ENCODE assay signal across 13 mouse cellular contexts in genomic region chr4:95159821-95160220, GRCm38 (mm10).
A peak's percentile ranks its signal among the peaks of the same experiment; 100 is the strongest.
DNase-seq lines count a peak whose midpoint lies in the region; ATAC-seq and TF ChIP-seq lines count a peak whose summit lies in the region.
"Had no signal": no experiment of that assay in that cellular context is flagged by ENCODE, and none has a peak within 500 bp of the region (broad histone marks: within the 10 kb centered on the region; RNA-seq: fewer than 3 reads in every experiment).

No protein-coding gene starts in this region.

- H3K4me2 ChIP-seq in heart, embryonic 13.5 days = no peak overlapping the region
- H3K4me2 ChIP-seq in lung, embryonic 14.5 days = no peak overlapping the region
- H3K4me2 ChIP-seq in stomach, postnatal 0 days (replicated peaks; ENCODE audit: low read depth) = no peak overlapping the region
- H3K4me2 ChIP-seq: embryonic facial prominence, embryonic 13.5 days; limb, embryonic 13.5 days had no signal

- TF ChIP-seq CTCF in lung, embryonic 14.5 days (IDR thresholded peaks at IDR 0.05; ENCODE audit: low read depth) = no peak
- no peak for TF ChIP-seq CTCF in stomach, postnatal 0 days (IDR thresholded peaks at IDR 0.05; ENCODE audit: low read depth)

- H3K4me1 ChIP-seq in heart, embryonic 13.5 days = peaks cover 58% of the 10 kb centered on the region
- peaks cover 36% of the 10 kb centered on the region for H3K4me1 ChIP-seq in lung, embryonic 14.5 days (ENCODE audit: insufficient read depth)
- peaks cover 10% of the 10 kb centered on the region; the same call in 1 of the 2 replicates for H3K4me1 ChIP-seq in stomach, postnatal 0 days (replicated peaks; ENCODE audit: control insufficient read depth, insufficient read depth)
- H3K4me1 ChIP-seq: embryonic facial prominence, embryonic 13.5 days had no signal

- 0 out of 2 replicates have a peak overlapping the region, but pooled peaks have one; percentile 4 for H3K9ac ChIP-seq in heart, embryonic 13.5 days
- no peak overlapping the region for H3K9ac ChIP-seq in lung, embryonic 14.5 days
- no peak overlapping the region for H3K9ac ChIP-seq in stomach, postnatal 0 days (ENCODE audit: low read length)
- H3K9ac ChIP-seq: embryonic facial prominence, embryonic 13.5 days; forebrain, embryonic 13.5 days; limb, embryonic 13.5 days had no signal

- no peak for TF ChIP-seq EP300 in stomach, postnatal 0 days (optimal IDR thresholded peaks at IDR 0.05)

- no peak overlapping the region for H3K4me3 ChIP-seq in heart, embryonic 13.5 days
- H3K4me3 ChIP-seq in lung, embryonic 14.5 days (ENCODE audit: low read depth, low read length) = no peak overlapping the region
- no peak overlapping the region for H3K4me3 ChIP-seq in stomach, postnatal 0 days (ENCODE audit: low read depth, low read length)
- H3K4me3 ChIP-seq: forebrain, embryonic 13.5 days; limb, embryonic 13.5 days had no signal

- intact Hi-C loops in heart, postnatal 25 days (cut with DNase I) = loop anchor here (5.0 to 10.0 kb wide), 3 partner anchors 122 to 395 kb away; partner anchors contain the start of gene Fggy
- intact Hi-C loops in heart, postnatal 10 days (cut with DNase I) = loop anchor here (5.0 kb wide), 2 partner anchors 153 to 397 kb away; partner anchors contain the start of gene Fggy

- 60% methylated on average over 4 of the region's 4 CpGs for WGBS in heart, embryonic 13.5 days
- WGBS in lung, embryonic 14.5 days = 71% methylated on average over 4 of the region's 4 CpGs
- 78% methylated on average over 4 of the region's 4 CpGs for WGBS in stomach, postnatal 0 days

- H3K27ac ChIP-seq in heart, embryonic 13.5 days (replicated peaks) = peak overlapping the region; percentile 94
- H3K27ac ChIP-seq in lung, embryonic 14.5 days (ENCODE audit: low read depth) = peak overlapping the region; percentile 97; the same call in 1 of the 2 replicates
- H3K27ac ChIP-seq in stomach, postnatal 0 days (replicated peaks) = peak overlapping the region; percentile 97; the same call in 1 of the 2 replicates
- H3K27ac ChIP-seq: forebrain, embryonic 13.5 days; limb, embryonic 13.5 days had no signal

- no peaks in the 10 kb centered on the region for H3K9me3 ChIP-seq in heart, embryonic 13.5 days
- H3K9me3 ChIP-seq in lung, embryonic 14.5 days (ENCODE audit: low read depth, low read length) = no peaks in the 10 kb centered on the region
- no peaks in the 10 kb centered on the region for H3K9me3 ChIP-seq in stomach, postnatal 0 days (ENCODE audit: control insufficient read depth, low read length)
- H3K9me3 ChIP-seq: embryonic facial prominence, embryonic 13.5 days; forebrain, embryonic 13.5 days; limb, embryonic 13.5 days had no signal

- ATAC-seq in heart, embryonic 13.5 days (ENCODE audit: extremely low read depth, insufficient number of reproducible peaks, low FRiP score, low TSS enrichment) = no peak
- ATAC-seq in lung, embryonic 14.5 days (ENCODE audit: insufficient read depth) = no peak
- ATAC-seq in stomach, postnatal 0 days (ENCODE audit: low FRiP score, low TSS enrichment) = no peak
- ATAC-seq in cerebellum, adult (ENCODE audit: insufficient number of reproducible peaks, low FRiP score, low TSS enrichment) = no peak
- ATAC-seq: forebrain, embryonic 13.5 days; hindbrain, postnatal 0 days had no signal

- H3K36me3 ChIP-seq in heart, embryonic 13.5 days = no peaks in the 10 kb centered on the region
- no peaks in the 10 kb centered on the region for H3K36me3 ChIP-seq in lung, embryonic 14.5 days (ENCODE audit: insufficient read depth)
- H3K36me3 ChIP-seq in stomach, postnatal 0 days (ENCODE audit: control insufficient read depth, insufficient read depth, low read length) = no peaks in the 10 kb centered on the region
- H3K36me3 ChIP-seq: embryonic facial prominence, embryonic 13.5 days; limb, embryonic 13.5 days had no signal

- H3K27me3 ChIP-seq in heart, embryonic 13.5 days (replicated peaks) = no peaks in the 10 kb centered on the region; the same call in 1 of the 2 replicates
- no peaks in the 10 kb centered on the region for H3K27me3 ChIP-seq in lung, embryonic 14.5 days (ENCODE audit: insufficient read depth, low read length)
- no peaks in the 10 kb centered on the region for H3K27me3 ChIP-seq in stomach, postnatal 0 days (ENCODE audit: control insufficient read depth, insufficient read depth, low read length)
- H3K27me3 ChIP-seq: embryonic facial prominence, embryonic 13.5 days; forebrain, embryonic 13.5 days; limb, embryonic 13.5 days had no signal

- DNase-seq in heart, postnatal 25 days (ENCODE audit: low spot score) = no peak
- DNase-seq in lung, embryonic 14.5 days = no peak
- no peak for DNase-seq in lung, postnatal 10 days
- peak; percentile 50 for DNase-seq in heart, postnatal 10 days
- DNase-seq in stomach, postnatal 0 days (ENCODE audit: low spot score) = peak; percentile 15
- DNase-seq: cerebellum, postnatal 14 days; gastrocnemius, postnatal 25 days had no signal

Comparison
In these comparisons a context has a peak if more than half of its experiments do, and no peak if none do; other contexts are left out.
1. DNase-seq: peak in heart, postnatal 10 days (2 of 2) and stomach, postnatal 0 days (single experiment); none in heart, postnatal 25 days (single experiment), lung, embryonic 14.5 days (single experiment) and lung, postnatal 10 days (single experiment).
2. Peak in every context shown above with its lines, with median percentiles within 50 percentile points of each other: H3K27ac ChIP-seq.